Mouse (Mus musculus) heart, embryonic 16.5 days (tissue): Measurements from ENCODE around the gene Nfix. TPM values are rescaled to one million over a fixed set of nuclear protein-coding genes. Genes with fewer than 3 reads are reported as not detected.

Source experiments
- ATAC-seq: fragments of 200-750 bp; cut with Nextera tagmentation; replicated peaks from 2 replicates; pipeline ENCODE4 v1.8.0; 2017; ENCODE audit warnings: moderate number of reproducible peaks; ENCODE audit not compliant: insufficient read depth, low FRiP score; ENCODE audit errors: extremely low read depth
- H3K27ac ChIP-seq: fragments of 300-500 bp; sonication (generic); 2 replicates; pipeline ENCODE4 v1.5.1; 2014; ENCODE audit warnings: mild to moderate bottlenecking, low read length, control low read depth, moderate library complexity
- H3K27me3 ChIP-seq: fragments of 300-500 bp; sonication (generic); 2 replicates; pipeline ENCODE4 v1.6.1; 2014; ENCODE audit warnings: low read length, mixed read lengths; ENCODE audit not compliant: control insufficient read depth, insufficient read depth
- H3K36me3 ChIP-seq: fragments of 300-500 bp; sonication (generic); 2 replicates; pipeline ENCODE4 v1.6.1; 2014; ENCODE audit not compliant: control insufficient read depth, insufficient read depth
- H3K4me1 ChIP-seq: fragments of 300-500 bp; sonication (generic); 2 replicates; pipeline ENCODE4 v1.6.1; 2014; ENCODE audit warnings: low read length, mixed read lengths; ENCODE audit not compliant: control insufficient read depth, insufficient read depth
- H3K4me2 ChIP-seq: fragments of 300-500 bp; sonication (generic); 2 replicates; pipeline ENCODE4 v1.6.1; 2014; ENCODE audit warnings: low read depth, mild to moderate bottlenecking, control low read depth, low read length
- H3K4me3 ChIP-seq: fragments of 300-500 bp; sonication (generic); 2 replicates; pipeline ENCODE4 v1.5.1; 2014; ENCODE audit warnings: mild to moderate bottlenecking, control low read depth, low read length
- H3K9ac ChIP-seq: fragments of 300-500 bp; sonication (generic); 2 replicates; pipeline ENCODE4 v1.6.1; 2014; ENCODE audit warnings: low read length, control low read depth
- H3K9me3 ChIP-seq: fragments of 300-500 bp; sonication (generic); replicated peaks from 2 replicates; pipeline ENCODE4 v1.6.1; 2016; ENCODE audit warnings: low read length; ENCODE audit not compliant: control insufficient read depth
- WGBS: fragments of 180-500 bp; shearing (Covaris S2); extraction: QIAGEN DNeasy Blood & Tissue Kit; methylation state at CpG from one replicate; pipeline ENCODE4 v1.1.7; 2014; 5-methylcytosine and 5-hydroxymethylcytosine counted together
- polyA plus RNA-seq: library from polyadenylated mRNA; unstranded; fragments of >200 nt; fragmentation: Nextera tagmentation; extraction: Ambion mirVana; gene quantifications from 2 replicates; pipeline ENCODE4 v1.2.1, GENCODE M21; 2015

The Nfix gene
- polyA plus RNA-seq, 1 experiment from 2014 or later: 12.7 TPM

DNA sequence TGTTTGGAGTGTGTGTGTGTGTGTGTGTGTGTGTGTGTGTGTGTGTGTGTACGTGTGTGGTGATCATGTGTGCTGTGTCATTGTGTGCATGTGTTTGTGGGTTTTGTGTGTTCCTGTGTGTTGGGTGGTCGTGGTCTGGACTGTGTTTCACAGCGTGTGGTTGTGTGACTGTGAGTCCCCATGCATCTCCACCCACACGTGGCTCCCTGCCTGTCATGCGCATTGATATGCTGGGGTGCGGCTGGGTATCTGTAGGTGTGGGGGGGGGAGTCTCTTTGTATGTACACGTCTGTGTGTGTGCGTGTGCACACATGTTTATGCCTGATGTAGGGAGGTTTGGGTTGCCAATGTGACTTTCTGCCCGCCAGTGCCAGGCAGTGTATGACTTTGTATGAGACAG is 7.0 kb downstream of the Nfix start:
- Histone ChIP-seq H3K36me3 (no peaks in the 10 kb centered on the region), H3K27me3 (peaks cover 18% of the 10 kb centered on the region), H3K9me3 (no peaks in the 10 kb centered on the region), H3K4me1 (peaks cover 32% of the 10 kb centered on the region), H3K4me2 (no peak overlapping the region), H3K27ac (no peak overlapping the region), H3K9ac (no peak overlapping the region), H3K4me3 (no peak overlapping the region)
- 87% methylated on average over 9 of the region's 9 CpGs for WGBS
- ATAC-seq: no peak

DNA sequence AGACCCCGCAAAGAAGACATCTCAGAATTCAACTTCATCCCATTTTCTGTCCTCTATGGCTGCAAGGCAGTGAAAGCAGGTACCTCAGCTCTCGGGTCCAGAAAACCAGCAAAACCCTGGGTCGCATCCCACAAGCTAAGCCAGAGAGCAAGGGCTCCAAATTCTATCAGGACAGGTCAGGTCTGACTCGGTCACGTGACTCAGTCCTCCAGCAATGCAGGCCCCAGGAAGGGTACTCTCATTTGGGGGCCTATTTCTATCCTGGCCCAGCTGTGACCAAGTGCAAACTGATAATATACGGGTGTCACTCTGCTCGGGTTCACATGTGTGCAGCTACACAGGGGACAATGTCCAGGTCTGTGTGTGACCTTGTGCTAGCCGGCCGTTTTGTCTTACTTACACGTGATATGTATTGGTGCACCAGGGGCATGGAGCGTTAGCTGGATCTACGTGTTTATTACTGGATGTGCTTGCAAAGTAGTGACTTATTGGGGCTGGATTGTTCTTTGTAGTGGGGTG is 7.7 kb downstream of the Nfix start:
- peaks cover 18% of the 10 kb centered on the region for H3K27me3 ChIP-seq
- no peak for ATAC-seq
- peaks cover 31% of the 10 kb centered on the region for H3K4me1 ChIP-seq

DNA sequence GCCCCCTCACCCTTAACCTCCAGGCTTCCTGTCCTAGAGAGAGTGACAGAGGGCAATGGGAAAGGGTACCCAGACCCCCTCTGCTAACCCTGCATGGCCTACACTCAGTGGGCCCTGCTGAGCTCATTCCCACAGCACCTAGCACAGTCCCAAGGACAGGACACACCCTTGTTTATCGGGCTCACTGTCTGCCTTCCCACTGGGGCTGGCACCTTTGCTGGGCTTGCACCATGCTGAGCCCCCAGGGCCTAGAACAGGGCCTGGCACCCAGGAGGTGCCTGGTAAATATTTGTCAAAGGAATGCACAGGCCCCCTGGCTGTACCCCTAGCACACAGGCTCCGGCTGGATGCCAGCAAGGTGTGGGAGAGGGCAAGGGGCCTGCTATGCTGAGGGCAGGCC is 9.6 kb downstream of the Nfix start:
- H3K9ac ChIP-seq: no peak overlapping the region
- H3K27me3 ChIP-seq: peaks cover 35% of the 10 kb centered on the region
- H3K27ac ChIP-seq: no peak overlapping the region
- H3K36me3 ChIP-seq: no peaks in the 10 kb centered on the region
- H3K4me1 ChIP-seq: peaks cover 47% of the 10 kb centered on the region
- H3K4me3 ChIP-seq: no peak overlapping the region
- ATAC-seq: no peak
- 58% methylated on average over 2 of the region's 2 CpGs for WGBS
- no peaks in the 10 kb centered on the region for H3K9me3 ChIP-seq
- H3K4me2 ChIP-seq: no peak overlapping the region

More for the DNA sequence above, 7.7 kb downstream of the Nfix start:
- Histone ChIP-seq H3K4me2 (no peak overlapping the region), H3K9ac (no peak overlapping the region), H3K4me3 (no peak overlapping the region), H3K36me3 (no peaks in the 10 kb centered on the region), H3K27ac (no peak overlapping the region), H3K9me3 (no peaks in the 10 kb centered on the region)
- 65% methylated on average over 12 of the region's 12 CpGs for WGBS

DNA sequence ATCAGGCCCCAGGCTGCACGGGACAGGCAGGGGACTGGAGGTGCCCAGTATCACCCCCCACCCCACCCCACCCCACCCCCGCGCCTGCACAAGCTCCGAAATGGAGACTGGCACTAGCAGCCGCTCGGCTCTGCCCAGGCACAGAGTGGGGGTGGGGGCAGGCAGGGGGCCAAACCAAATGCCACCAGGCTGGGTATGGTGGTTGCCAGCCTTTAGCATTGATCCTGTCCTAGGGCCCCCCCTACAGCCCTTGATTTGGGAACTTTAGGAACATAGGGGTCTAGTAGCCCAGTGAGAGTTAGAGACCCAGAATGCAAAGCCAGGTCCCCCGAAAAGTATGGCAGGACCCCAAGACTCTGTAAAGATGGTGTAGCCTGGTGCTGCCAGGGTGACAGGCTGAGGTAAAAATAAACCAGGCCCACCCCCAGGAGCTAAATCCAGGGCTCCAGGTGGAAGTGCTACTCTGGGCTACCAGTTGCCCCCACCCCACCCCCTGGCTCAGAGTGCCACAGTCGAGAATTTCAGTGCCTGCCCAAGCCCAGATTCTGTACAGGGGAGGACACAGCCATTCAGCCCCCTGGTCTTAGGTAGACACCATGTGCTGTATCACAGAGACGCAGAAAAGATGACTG is 10.2 kb downstream of the Nfix start:
- Histone ChIP-seq H3K27ac (no peak overlapping the region), H3K27me3 (peaks cover 39% of the 10 kb centered on the region), H3K9ac (no peak overlapping the region), H3K4me1 (peaks cover 52% of the 10 kb centered on the region), H3K36me3 (no peaks in the 10 kb centered on the region), H3K4me3 (no peak overlapping the region), H3K9me3 (no peaks in the 10 kb centered on the region), H3K4me2 (no peak overlapping the region)
- no peak for ATAC-seq
- 77% methylated on average over 8 of the region's 9 CpGs for WGBS

DNA sequence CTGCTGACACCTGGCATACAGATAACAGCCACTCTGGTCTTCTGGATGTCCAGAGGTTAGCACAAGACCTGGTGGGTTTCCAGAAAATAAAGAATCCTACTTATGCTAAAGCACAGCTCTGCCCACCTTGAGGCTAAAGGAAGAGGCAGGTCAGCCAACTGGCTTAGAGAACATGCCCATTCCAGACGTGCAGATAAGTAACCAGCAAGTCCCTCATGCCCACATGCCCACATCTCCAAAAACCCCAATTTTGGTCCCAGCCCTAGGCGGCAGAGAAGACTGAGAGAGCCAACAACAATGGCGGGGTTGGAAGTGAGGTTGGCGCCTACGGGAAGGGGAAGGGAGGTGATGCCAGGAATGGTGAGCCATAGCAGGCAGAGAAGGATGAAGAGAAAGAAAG is 10.8 kb downstream of the Nfix start:
- Histone ChIP-seq H3K9me3 (no peaks in the 10 kb centered on the region), H3K27ac (peak overlapping the region; percentile 24; the same call in 1 of the 2 replicates), H3K4me3 (no peak overlapping the region), H3K4me2 (no peak overlapping the region), H3K36me3 (no peaks in the 10 kb centered on the region), H3K9ac (0 out of 2 replicates have a peak overlapping the region, but pooled peaks have one; percentile 9), H3K4me1 (peaks cover 54% of the 10 kb centered on the region), H3K27me3 (peaks cover 44% of the 10 kb centered on the region)
- WGBS: 71% methylated on average over 4 of the region's 5 CpGs
- ATAC-seq: no peak

DNA sequence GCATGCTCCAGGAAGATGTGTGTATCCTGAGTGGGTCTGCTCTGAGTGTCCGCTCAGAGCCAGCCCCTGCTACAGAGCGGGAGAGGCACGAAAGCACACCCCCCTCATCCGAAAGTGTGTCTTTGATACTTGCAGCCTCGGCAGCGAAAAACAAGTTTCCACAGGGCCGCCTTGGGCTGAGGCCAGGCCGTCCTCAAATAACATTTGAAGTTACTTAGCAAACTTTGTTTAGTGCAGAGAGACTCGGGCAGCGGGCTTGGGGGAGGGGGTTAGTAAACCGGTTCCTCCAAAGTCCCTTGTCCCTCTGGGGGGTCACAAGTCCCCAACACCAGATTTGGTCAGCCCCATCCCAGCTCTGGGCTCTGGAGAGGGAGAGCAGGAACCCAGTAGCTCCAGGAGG is 11.2 kb downstream of the Nfix start:
- no peak for ATAC-seq
- peaks cover 48% of the 10 kb centered on the region for H3K27me3 ChIP-seq
- H3K9ac ChIP-seq: 0 out of 2 replicates have a peak overlapping the region, but pooled peaks have one; percentile 9
- H3K36me3 ChIP-seq: no peaks in the 10 kb centered on the region
- WGBS: 30% methylated on average over 11 of the region's 11 CpGs
- peak overlapping the region; percentile 24; the same call in 1 of the 2 replicates for H3K27ac ChIP-seq
- H3K9me3 ChIP-seq: no peaks in the 10 kb centered on the region
- no peak overlapping the region for H3K4me2 ChIP-seq
- peaks cover 52% of the 10 kb centered on the region for H3K4me1 ChIP-seq
- no peak overlapping the region for H3K4me3 ChIP-seq

DNA sequence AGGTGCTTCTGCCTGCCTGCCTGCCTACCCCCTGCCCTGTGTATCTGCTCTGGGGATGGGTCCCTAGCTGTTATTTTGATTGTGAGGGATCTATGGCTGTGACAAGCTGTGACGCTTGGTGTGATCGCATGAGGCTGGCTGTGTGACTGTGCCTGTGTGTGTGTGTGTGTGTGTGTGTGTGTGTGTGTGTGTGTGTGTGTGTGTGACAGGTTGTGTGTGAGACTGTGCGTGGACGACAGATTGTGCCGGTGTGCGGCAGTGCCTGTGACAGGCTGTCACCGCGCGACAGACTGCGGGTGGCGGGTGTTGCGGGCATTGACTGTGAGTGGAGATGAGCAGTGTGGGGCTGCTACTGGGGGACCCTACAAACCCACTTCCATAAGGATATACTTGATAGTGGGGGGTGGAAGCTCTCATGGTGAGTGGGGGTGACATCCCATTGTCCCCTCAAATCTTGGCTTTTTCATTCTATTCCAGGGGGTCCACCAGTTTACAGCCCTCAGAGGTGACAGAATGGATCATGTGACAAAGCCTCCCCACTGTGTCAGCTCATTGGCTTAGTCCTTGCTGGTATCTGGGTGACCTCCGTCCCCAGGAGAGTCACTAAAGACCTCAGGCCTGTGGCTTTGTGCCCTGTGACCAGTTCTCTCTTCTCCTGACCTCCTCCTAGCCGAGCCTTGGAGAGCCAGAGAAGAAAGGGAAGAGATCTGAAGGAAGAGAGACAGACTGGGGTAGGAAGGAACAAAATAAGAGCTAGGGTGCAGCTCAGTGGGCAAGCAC is 12.4 kb downstream of the Nfix start:
- Histone ChIP-seq H3K4me1 (peaks cover 48% of the 10 kb centered on the region), H3K27me3 (peaks cover 56% of the 10 kb centered on the region)
- WGBS: 53% methylated on average over 14 of the region's 14 CpGs

DNA sequence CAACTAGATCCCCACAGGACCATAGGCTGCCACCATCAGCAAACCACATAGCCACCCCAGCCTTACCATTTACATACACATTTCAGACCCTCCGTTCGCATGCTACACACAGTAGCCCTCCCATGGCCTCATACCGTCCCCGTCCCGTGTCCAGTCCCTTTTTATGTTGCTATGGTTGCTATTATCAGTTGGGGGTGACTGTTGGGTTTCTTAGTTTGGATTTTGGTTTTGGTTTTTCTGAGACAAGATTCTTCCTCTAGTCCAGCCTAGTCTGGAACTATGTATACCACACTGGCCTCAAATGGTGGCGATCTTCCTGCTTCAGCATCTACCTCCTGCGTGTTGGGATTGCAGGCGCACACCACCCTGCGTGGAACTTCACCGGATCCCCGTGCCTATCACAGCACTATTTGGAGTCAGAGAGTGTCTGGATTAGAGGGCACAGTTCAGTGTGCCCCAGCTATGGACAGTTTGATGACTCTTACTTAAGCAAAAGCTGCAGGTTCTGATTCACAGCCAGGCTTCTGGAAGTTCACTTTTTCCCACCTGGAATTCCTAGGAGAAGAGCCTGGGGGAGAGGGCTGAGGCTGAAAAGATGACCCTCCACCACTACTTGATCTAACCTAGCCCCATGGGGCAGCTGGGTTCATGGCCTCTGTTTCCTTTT is 13.2 kb downstream of the Nfix start:
- Histone ChIP-seq H3K27me3 (peaks cover 64% of the 10 kb centered on the region), H3K4me3 (peak overlapping the region; percentile 4), H3K4me2 (peak overlapping the region; percentile 38; the same call in 1 of the 2 replicates), H3K36me3 (no peaks in the 10 kb centered on the region), H3K9ac (peak overlapping the region; percentile 21; the same call in 1 of the 2 replicates), H3K9me3 (no peaks in the 10 kb centered on the region), H3K27ac (no peak overlapping the region), H3K4me1 (peaks cover 48% of the 10 kb centered on the region)
- WGBS: 22% methylated on average over 11 of the region's 11 CpGs
- no peak for ATAC-seq

More for the DNA sequence above, 12.4 kb downstream of the Nfix start:
- Histone ChIP-seq H3K9ac (no peak overlapping the region), H3K9me3 (no peaks in the 10 kb centered on the region), H3K27ac (no peak overlapping the region), H3K4me2 (no peak overlapping the region), H3K4me3 (no peak overlapping the region), H3K36me3 (no peaks in the 10 kb centered on the region)
- no peak for ATAC-seq
